Mouse (Mus musculus): ENCODE results near the gene Sin3a.

DNA sequence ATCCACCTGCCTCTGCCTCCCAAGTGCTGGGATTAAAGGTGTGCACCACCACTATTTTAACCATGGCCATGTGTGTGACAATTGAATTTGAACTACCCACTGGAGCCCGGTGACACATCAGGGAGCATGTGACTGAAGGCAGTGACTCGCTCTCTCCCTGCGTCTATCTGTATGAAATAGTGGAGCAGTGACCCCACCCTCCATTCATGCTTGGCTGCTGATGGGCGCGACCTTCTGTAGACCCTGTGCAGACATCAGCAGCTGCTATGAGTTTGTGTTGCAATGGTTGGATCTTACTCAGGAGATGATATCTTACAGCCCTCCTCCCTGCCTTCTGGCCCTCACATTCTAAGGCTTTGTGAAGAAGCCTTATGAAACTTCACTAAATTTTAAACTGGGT, 96.6 kb downstream of the Sin3a start:
- TF ChIP-seq POLR2A (IDR thresholded peaks at IDR 0.05; ENCODE audit: low read depth, low read length) (no peak), CTCF (IDR thresholded peaks at IDR 0.05; ENCODE audit: extremely low read depth, insufficient read depth, insufficient read length, insufficient replicate concordance) (no peak)

Measured in spleen, adult 2 months (tissue).